Mouse (Mus musculus) MEL (cell line): Measurements from ENCODE around the gene A2ml1. TPM values are rescaled to one million over a fixed set of nuclear protein-coding genes. Genes with fewer than 3 reads are reported as not detected.
"Not testable (repeated sequence)": the region's sequence is repeated elsewhere in the genome, so short reads cannot be mapped to it uniquely, and the experiment has no call there.

Experiments
- DNase-seq: peaks from one replicate; pipeline ENCODE4 v3.0.0; 2011; ENCODE audit warnings: low read depth, low spot score
- H3K27ac ChIP-seq: 2 replicates; pipeline ENCODE4 v1.5.1; 2012; ENCODE audit warnings: low read depth, mild to moderate bottlenecking, control low read depth, low read length, moderate library complexity; ENCODE audit not compliant: control insufficient read depth
- H3K27me3 ChIP-seq, 2 experiments: fragments of 150-350 bp in 1 of 2; sonication (generic) in 1 of 2; 2 replicates each; pipeline ENCODE4 v1.6.1; 2012; ENCODE audit warnings: low read length in 2 of 2, mild to moderate bottlenecking in 2 of 2, improper control_type of control experiment in 1 of 2, moderate library complexity in 1 of 2; ENCODE audit not compliant: insufficient read depth in 2 of 2, control insufficient read depth in 1 of 2
- H3K36me3 ChIP-seq, 2 experiments: 2 replicates each; pipeline ENCODE4 v1.6.1; 2012 to 2014; ENCODE audit warnings: low read length in 2 of 2, improper control_type of control experiment in 1 of 2, inconsistent platforms in 1 of 2, mild to moderate bottlenecking in 1 of 2; ENCODE audit not compliant: insufficient read depth in 2 of 2, control insufficient read depth in 1 of 2
- H3K4me1 ChIP-seq, 2 experiments: fragments of 150-350 bp in 1 of 2; sonication (generic) in 1 of 2; 2 replicates each; pipeline ENCODE4 v1.6.1; 2012; ENCODE audit warnings: low read length in 2 of 2, improper control_type of control experiment in 1 of 2, mild to moderate bottlenecking in 1 of 2; ENCODE audit not compliant: insufficient read depth in 2 of 2, control insufficient read depth in 1 of 2
- H3K4me3 ChIP-seq, 2 experiments: fragments of 150-350 bp in 1 of 2; sonication (generic) in 1 of 2; 2 replicates each; pipeline ENCODE4 v1.5.1; 2012; ENCODE audit warnings: low read depth in 2 of 2, low read length in 2 of 2, mild to moderate bottlenecking in 2 of 2, moderate library complexity in 2 of 2, control low read depth in 1 of 2, improper control_type of control experiment in 1 of 2; ENCODE audit not compliant: control insufficient read depth in 1 of 2, insufficient read depth in 1 of 2
- H3K79me2 ChIP-seq: 2 replicates; pipeline ENCODE4 v1.6.1; 2012; ENCODE audit warnings: mild to moderate bottlenecking, low read length, moderate library complexity; ENCODE audit not compliant: control insufficient read depth, poor library complexity, insufficient read depth
- H3K9ac ChIP-seq: 2 replicates; pipeline ENCODE4 v1.6.1; 2012; ENCODE audit warnings: low read depth, mild to moderate bottlenecking, control low read depth, low read length, moderate library complexity; ENCODE audit not compliant: control insufficient read depth, poor library complexity, severe bottlenecking
- H3K9me3 ChIP-seq: fragments of 150-350 bp; sonication (generic); replicated peaks from 2 replicates; pipeline ENCODE4 v1.6.1; 2012; ENCODE audit warnings: mild to moderate bottlenecking, low read length, improper control_type of control experiment, moderate library complexity; ENCODE audit not compliant: insufficient read depth
- CHD2 ChIP-seq: IDR thresholded peaks from 2 replicates; pipeline ENCODE4 v1.6.1; 2011; ENCODE audit warnings: low read length, improper control_type of control experiment
- EP300 ChIP-seq, 2 experiments: IDR thresholded peaks; 2 replicates each; pipeline ENCODE4 v1.6.1; 2011; ENCODE audit warnings: improper control_type of control experiment in 2 of 2, low read length in 2 of 2, low read depth in 1 of 2, mild to moderate bottlenecking in 1 of 2
- ETS1 ChIP-seq: IDR thresholded peaks from 2 replicates; pipeline ENCODE4 v1.6.1; 2012; ENCODE audit warnings: low read depth, mild to moderate bottlenecking, inconsistent platforms, low read length, improper control_type of control experiment, moderate library complexity
- GABPA ChIP-seq: IDR thresholded peaks from 2 replicates; pipeline ENCODE4 v1.6.1; 2012; ENCODE audit warnings: low read depth, mild to moderate bottlenecking, inconsistent platforms, low read length, improper control_type of control experiment, moderate library complexity
- JUND ChIP-seq: IDR thresholded peaks from 2 replicates; pipeline ENCODE4 v1.6.1; 2011; ENCODE audit warnings: low read depth, mild to moderate bottlenecking, improper control_type of control experiment, low read length
- MAFK ChIP-seq: IDR thresholded peaks from 2 replicates; pipeline ENCODE4 v1.6.1; 2011; ENCODE audit warnings: low read depth, mild to moderate bottlenecking, low read length, improper control_type of control experiment, borderline replicate concordance
- MAZ ChIP-seq: IDR thresholded peaks from 2 replicates; pipeline ENCODE4 v1.6.1; 2012; ENCODE audit warnings: low read depth, mild to moderate bottlenecking, inconsistent platforms, low read length, improper control_type of control experiment
- MYB ChIP-seq: IDR thresholded peaks from 2 replicates; pipeline ENCODE4 v1.6.1; 2011; ENCODE audit warnings: mild to moderate bottlenecking, low read depth, low read length, improper control_type of control experiment
- NRF1 ChIP-seq: IDR thresholded peaks from 2 replicates; pipeline ENCODE4 v1.6.1; 2014; ENCODE audit warnings: low read depth, mild to moderate bottlenecking, inconsistent platforms, low read length, improper control_type of control experiment, moderate library complexity; ENCODE audit not compliant: poor library complexity, insufficient read depth, severe bottlenecking
- POLR2AphosphoS2 ChIP-seq: IDR thresholded peaks from 2 replicates; pipeline ENCODE4 v1.6.1; 2011; ENCODE audit warnings: low read length, improper control_type of control experiment
- SIN3A ChIP-seq: IDR thresholded peaks from 2 replicates; pipeline ENCODE4 v1.6.1; 2012; ENCODE audit warnings: low read length, improper control_type of control experiment, inconsistent platforms
- USF1 ChIP-seq: IDR thresholded peaks from 2 replicates; pipeline ENCODE4 v1.6.1; 2014; ENCODE audit warnings: low read depth, mild to moderate bottlenecking, inconsistent platforms, low read length, improper control_type of control experiment, moderate library complexity
- ZNF384 ChIP-seq: IDR thresholded peaks from 2 replicates; pipeline ENCODE4 v1.6.1; 2012; ENCODE audit warnings: low read depth, mild to moderate bottlenecking, inconsistent platforms, low read length, improper control_type of control experiment
- polyA plus RNA-seq, 2 experiments: library from polyadenylated mRNA; stranded (reverse) in 1 of 2; unstranded in 1 of 2; fragments of >175 nt in 1 of 2; fragments of >200 nt in 1 of 2; gene quantifications; 2 replicates each; pipeline versions ENCODE4 v1.2.1 to v1.2.4; 2012; ENCODE audit warnings: low replicate concordance in 2 of 2, low read depth in 1 of 2; ENCODE audit not compliant: insufficient read length in 2 of 2, insufficient read depth in 1 of 2, missing spikeins in 1 of 2
- total RNA-seq: library from RNA; depleted of rRNA; stranded (reverse); fragments of 300-350 nt; gene quantifications from 2 replicates; pipeline ENCODE4 v1.2.3, GENCODE M21; 2012

The A2ml1 gene
- total and polyA plus RNA-seq, 3 experiments, result 0.08 to 0.25 TPM; not detected in 1

GRCm38 (mm10) chr6:128624425-128624824, 43.0 kb upstream of the A2ml1 start:
- H3K79me2 ChIP-seq, result no peaks in the 10 kb centered on the region
- H3K36me3 ChIP-seq, result no peaks in the 10 kb centered on the region
- no peaks in the 10 kb centered on the region for H3K27me3 ChIP-seq
- no peak overlapping the region for H3K27ac ChIP-seq
- H3K9ac ChIP-seq, result no peak overlapping the region
- no peak overlapping the region for H3K4me3 ChIP-seq
- DNase-seq, result no peak
- TF ChIP-seq JUND (no peak), MAFK (no peak), GABPA (no peak), SIN3A (no peak), POLR2AphosphoS2 (no peak), ETS1 (no peak), USF1 (no peak), EP300 (IDR thresholded peaks at IDR 0.05; ENCODE audit: low read depth in 1 of 2, low read length in 2 of 2) (no peak), MYB (no peak), CHD2 (no peak), ZNF384 (no peak)
- H3K9me3 ChIP-seq, result no peaks in the 10 kb centered on the region
- H3K4me1 ChIP-seq, result no peaks in the 10 kb centered on the region

GRCm38 (mm10) chr6:128623433-128623832, 42.0 kb upstream of the A2ml1 start, which contains the start of gene Klrb1a:
TSS of gene Klrb1a (minus strand) at chr6:128623533.
- not testable (repeated sequence) for DNase-seq, H3K4me1 ChIP-seq, H3K9ac ChIP-seq

GRCm38 (mm10) chr6:128622733-128623132, 41.3 kb upstream of the A2ml1 start:
- Histone ChIP-seq H3K9ac (no peak overlapping the region), H3K27ac (no peak overlapping the region), H3K36me3 (no peaks in the 10 kb centered on the region), H3K4me3 (no peak overlapping the region), H3K27me3 (no peaks in the 10 kb centered on the region), H3K4me1 (no peaks in the 10 kb centered on the region), H3K79me2 (no peaks in the 10 kb centered on the region), H3K9me3 (no peaks in the 10 kb centered on the region)
- DNase-seq, result no peak
- TF ChIP-seq MAZ, result no peak
- no peak for TF ChIP-seq NRF1

More at GRCm38 (mm10) chr6:128623433-128623832, 42.0 kb upstream of the A2ml1 start, which contains the start of gene Klrb1a:
- not testable (repeated sequence) for H3K79me2 ChIP-seq, H3K27me3 ChIP-seq, H3K36me3 ChIP-seq, H3K4me3 ChIP-seq, H3K27ac ChIP-seq, H3K9me3 ChIP-seq
